Mouse (Mus musculus) limb, embryonic 14.5 days (tissue): ENCODE measurements at regions not wholly inside any gene's neighbourhood (a gene's known extent, or its start where the extent isn't known, plus 50 kb on each side); places are given as distances from the start of the nearest gene placed in this dataset.
"Not testable (repeated sequence)": the region's sequence is repeated elsewhere in the genome, so short reads cannot be mapped to it uniquely, and the experiment has no call there.

Experiments
- ATAC-seq: fragments of 200-750 bp; cut with Nextera tagmentation; 2 replicates; pipeline ENCODE4 v1.8.0; 2017; ENCODE audit warnings: low read depth, moderate number of reproducible peaks, moderate TSS enrichment; ENCODE audit not compliant: low FRiP score
- DNase-seq: peaks from one replicate; pipeline ENCODE4 v3.0.0-alpha.2; 2015; ENCODE audit warnings: low spot score
- H3K27ac ChIP-seq: fragments of 300-500 bp; sonication (generic); replicated peaks from 2 replicates; pipeline ENCODE4 v1.5.1; 2014; ENCODE audit warnings: low read depth, mild to moderate bottlenecking, low read length, moderate library complexity, mixed read lengths
- H3K27me3 ChIP-seq: fragments of 300-500 bp; sonication (generic); 2 replicates; pipeline ENCODE4 v1.6.1; 2014; ENCODE audit warnings: low read length, mixed read lengths; ENCODE audit not compliant: control insufficient read depth, insufficient read depth
- H3K36me3 ChIP-seq: fragments of 300-500 bp; sonication (generic); 2 replicates; pipeline ENCODE4 v1.6.1; 2014; ENCODE audit warnings: mild to moderate bottlenecking, low read length, moderate library complexity, mixed read lengths; ENCODE audit not compliant: control insufficient read depth, insufficient read depth
- H3K4me1 ChIP-seq: fragments of 300-500 bp; sonication (generic); 2 replicates; pipeline ENCODE4 v1.6.1; 2014; ENCODE audit warnings: antibody characterized with exemption, low read length, mixed read lengths; ENCODE audit not compliant: control insufficient read depth, insufficient read depth
- H3K4me2 ChIP-seq: fragments of 300-500 bp; sonication (generic); replicated peaks from 2 replicates; pipeline ENCODE4 v1.6.1; 2014; ENCODE audit warnings: low read depth, mild to moderate bottlenecking, low read length, moderate library complexity; ENCODE audit not compliant: severe bottlenecking
- H3K4me3 ChIP-seq: fragments of 300-500 bp; sonication (generic); replicated peaks from 2 replicates; pipeline ENCODE4 v1.5.1; 2014; ENCODE audit warnings: low read length
- H3K9ac ChIP-seq: fragments of 300-500 bp; sonication (generic); 2 replicates; pipeline ENCODE4 v1.6.1; 2014; ENCODE audit warnings: mild to moderate bottlenecking, low read depth, low read length, moderate library complexity; ENCODE audit not compliant: severe bottlenecking
- H3K9me3 ChIP-seq: fragments of 300-500 bp; sonication (generic); 2 replicates; pipeline ENCODE4 v1.6.1; 2016; ENCODE audit warnings: low read length; ENCODE audit not compliant: control insufficient read depth
- POLR2A ChIP-seq: fragments of 200-500 bp; IDR thresholded peaks from 2 replicates; pipeline ENCODE4 v1.8.0; 2012; ENCODE audit warnings: inconsistent platforms, mild to moderate bottlenecking, moderate library complexity, borderline replicate concordance; ENCODE audit not compliant: insufficient read depth, insufficient read length; ENCODE audit errors: extremely low read depth
- WGBS: fragments of 180-500 bp; shearing (Covaris S2); extraction: QIAGEN DNeasy Blood & Tissue Kit; methylation state at CpG from one replicate; pipeline ENCODE4 v1.1.7; 2014; 5-methylcytosine and 5-hydroxymethylcytosine counted together

DNA sequence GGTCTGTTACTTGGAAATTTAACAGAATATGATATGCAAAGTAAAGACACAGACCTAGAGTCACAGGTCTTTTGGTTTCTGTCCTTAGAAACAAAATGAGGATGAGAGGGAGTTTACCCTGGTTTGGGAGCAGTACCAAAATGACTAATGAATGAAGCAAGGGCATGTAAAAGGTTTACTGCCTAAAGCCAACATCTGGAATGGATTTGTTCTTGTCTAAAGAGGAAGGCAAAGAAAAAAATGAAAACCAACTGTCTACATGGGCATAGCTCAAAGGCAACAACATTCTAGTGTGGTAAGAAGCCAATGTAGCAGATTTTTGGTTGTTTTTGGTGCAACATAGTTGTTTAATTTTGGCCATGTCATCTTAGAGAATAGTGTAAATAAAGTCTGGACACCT is 203.5 kb upstream of the Diaph2 start:
- DNase-seq (no peak), ATAC-seq (no peak)
- Histone ChIP-seq H3K4me1 (no peaks in the 10 kb centered on the region), H3K27me3 (no peaks in the 10 kb centered on the region), H3K9me3 (no peaks in the 10 kb centered on the region), H3K36me3 (no peaks in the 10 kb centered on the region), H3K4me3 (no peak overlapping the region), H3K27ac (no peak overlapping the region), H3K9ac (no peak overlapping the region), H3K4me2 (no peak overlapping the region)
- TF ChIP-seq POLR2A, result no peak

DNA sequence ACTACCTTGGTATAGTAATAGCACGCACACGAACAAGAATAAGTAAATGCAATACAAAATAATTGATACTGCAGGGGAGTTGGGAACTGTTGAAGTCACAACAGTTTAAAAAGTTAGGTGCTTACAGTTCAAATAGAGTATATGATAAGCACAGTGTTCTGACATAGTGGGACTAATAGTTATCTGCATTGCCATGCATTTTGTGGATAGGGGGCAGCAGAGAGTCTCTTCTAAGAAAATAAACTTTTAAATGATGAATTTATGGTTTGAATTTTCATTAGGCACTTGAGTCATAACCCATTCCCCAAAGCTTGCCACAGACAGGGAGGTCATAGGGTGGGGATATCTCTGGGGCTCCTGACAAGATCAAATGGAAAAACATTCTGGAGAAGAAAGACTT is 201.9 kb upstream of the Diaph2 start:
- no peak overlapping the region for H3K27ac ChIP-seq
- no peak overlapping the region for H3K9ac ChIP-seq
- H3K36me3 ChIP-seq, result no peaks in the 10 kb centered on the region
- H3K27me3 ChIP-seq, result no peaks in the 10 kb centered on the region
- peak; percentile 5 for DNase-seq
- no peak for TF ChIP-seq POLR2A
- no peak overlapping the region for H3K4me2 ChIP-seq
- no peaks in the 10 kb centered on the region for H3K4me1 ChIP-seq
- WGBS, result 86% methylated on average over 2 of the region's 2 CpGs
- ATAC-seq, result no peak
- H3K9me3 ChIP-seq, result no peaks in the 10 kb centered on the region
- no peak overlapping the region for H3K4me3 ChIP-seq

DNA sequence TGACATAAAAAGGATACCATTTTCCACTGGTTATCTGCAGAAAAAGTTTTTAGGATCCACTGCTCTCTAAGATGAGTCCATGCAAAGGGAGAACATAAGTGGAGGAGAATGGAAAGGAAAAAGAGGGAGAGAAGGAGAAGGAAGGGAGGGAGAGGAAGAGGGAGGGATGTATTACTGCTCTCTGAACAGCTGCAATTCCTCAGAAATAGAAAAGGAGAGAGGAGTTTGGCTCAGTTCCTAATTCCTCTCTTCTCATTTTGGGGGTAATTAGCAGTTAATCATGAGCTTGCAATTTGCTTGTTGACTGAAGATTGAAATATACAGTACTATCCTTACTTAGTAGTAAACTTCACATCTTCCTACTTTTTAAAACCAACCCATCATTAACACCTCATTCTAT is 193.5 kb upstream of the Diaph2 start:
- no peak overlapping the region for H3K9ac ChIP-seq
- no peak for TF ChIP-seq POLR2A
- H3K9me3 ChIP-seq, result no peaks in the 10 kb centered on the region

DNA sequence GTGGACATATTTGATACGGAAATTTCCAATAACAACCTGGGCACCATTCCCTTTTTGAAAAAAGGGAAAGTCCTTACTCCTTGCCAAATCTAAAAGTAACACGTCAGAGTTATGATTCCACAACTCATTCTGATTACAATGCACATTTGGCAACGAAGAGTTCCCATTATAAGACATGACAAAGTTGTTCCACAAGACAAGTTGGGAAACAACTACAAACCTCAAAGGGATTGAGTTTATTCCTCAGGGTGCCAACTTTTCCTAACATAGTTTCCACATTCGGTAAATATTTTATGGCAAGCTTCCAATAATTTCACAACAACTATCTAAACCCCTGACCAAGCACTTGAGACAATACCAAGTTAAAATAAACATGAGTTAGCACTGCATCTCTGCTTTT is 150.1 kb upstream of the Diaph2 start:
- Histone ChIP-seq H3K9me3 (no peaks in the 10 kb centered on the region), H3K36me3 (no peaks in the 10 kb centered on the region), H3K9ac (no peak overlapping the region), H3K4me1 (no peaks in the 10 kb centered on the region), H3K27ac (no peak overlapping the region), H3K4me2 (no peak overlapping the region), H3K27me3 (no peaks in the 10 kb centered on the region), H3K4me3 (no peak overlapping the region)
- no peak for TF ChIP-seq POLR2A
- 76% methylated on average over 4 of the region's 4 CpGs for WGBS
- no peak for ATAC-seq
- no peak for DNase-seq

More for the DNA sequence above, 193.5 kb upstream of the Diaph2 start:
- Histone ChIP-seq H3K27ac (no peak overlapping the region), H3K4me1 (no peaks in the 10 kb centered on the region), H3K27me3 (no peaks in the 10 kb centered on the region), H3K4me3 (no peak overlapping the region), H3K4me2 (no peak overlapping the region), H3K36me3 (no peaks in the 10 kb centered on the region)
- DNase-seq (no peak), ATAC-seq (no peak)

DNA sequence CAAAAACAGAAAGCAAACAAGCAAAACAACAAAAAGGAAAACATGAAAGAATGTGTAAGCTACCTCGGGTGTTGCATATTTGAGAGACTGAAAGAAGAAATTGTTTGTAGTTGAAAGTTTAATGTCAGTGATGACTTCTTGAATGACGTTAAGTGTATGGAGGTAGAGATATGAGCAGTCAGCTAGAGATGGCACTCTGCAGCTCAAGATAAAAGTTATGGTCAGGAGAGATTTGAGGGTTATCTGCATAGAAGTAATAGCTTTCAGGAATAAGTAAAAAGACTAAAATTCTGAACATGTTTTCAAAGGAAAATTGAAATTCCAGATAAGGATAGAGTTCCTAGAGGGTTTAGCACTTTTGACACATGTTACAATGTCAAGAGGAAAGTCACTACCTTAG is 141.7 kb upstream of the Diaph2 start:
- no peak overlapping the region for H3K9ac ChIP-seq
- no peaks in the 10 kb centered on the region for H3K36me3 ChIP-seq
- H3K4me3 ChIP-seq, result no peak overlapping the region
- no peak overlapping the region for H3K27ac ChIP-seq
- H3K4me1 ChIP-seq, result no peaks in the 10 kb centered on the region
- 82% methylated on average over 2 of the region's 2 CpGs for WGBS
- H3K9me3 ChIP-seq, result no peaks in the 10 kb centered on the region
- ATAC-seq, result no peak
- DNase-seq, result no peak
- H3K27me3 ChIP-seq, result no peaks in the 10 kb centered on the region
- no peak overlapping the region for H3K4me2 ChIP-seq
- no peak for TF ChIP-seq POLR2A

DNA sequence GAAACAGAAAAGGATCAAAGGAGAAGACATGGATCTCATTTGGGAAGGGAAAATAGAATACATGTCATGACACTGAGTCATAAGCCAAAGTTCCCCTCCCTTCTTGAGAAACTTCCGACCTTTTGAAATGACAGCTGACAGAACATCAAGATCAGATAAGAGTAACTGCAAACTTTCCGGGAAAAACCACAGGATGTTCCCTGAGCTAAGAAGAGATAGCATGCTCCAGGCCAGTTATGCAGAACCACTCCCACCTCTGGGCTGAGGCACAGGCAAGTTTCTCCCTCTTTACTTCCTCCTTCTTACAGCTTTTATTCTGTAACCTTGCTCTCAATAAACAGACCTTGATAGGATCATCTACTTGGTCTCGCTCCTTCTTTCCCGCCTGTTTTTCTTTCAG is 138.0 kb upstream of the Diaph2 start:
- not testable (repeated sequence) for H3K36me3 ChIP-seq, H3K27ac ChIP-seq, H3K4me1 ChIP-seq, H3K4me3 ChIP-seq, H3K9me3 ChIP-seq, H3K4me2 ChIP-seq, H3K9ac ChIP-seq, ATAC-seq, H3K27me3 ChIP-seq, DNase-seq
- WGBS, result 80% methylated on average over 4 of the region's 4 CpGs
